Mouse (Mus musculus) embryonic fibroblast, embryonic 13.5 days (primary cell): ENCODE measurements around the gene Tspan14.

ENCODE experiments used
- CTCF ChIP-seq: IDR thresholded peaks from 2 replicates; pipeline ENCODE4 v1.5.1; 2011; ENCODE audit warnings: mild to moderate bottlenecking, control low read depth, low read length, moderate library complexity, borderline replicate concordance; ENCODE audit not compliant: insufficient read depth
- POLR2A ChIP-seq: IDR thresholded peaks from 2 replicates; pipeline ENCODE4 v1.6.1; 2011; ENCODE audit warnings: low read depth, mild to moderate bottlenecking, control low read depth, low read length, moderate library complexity

- TF ChIP-seq CTCF: no peak
- no peak for TF ChIP-seq POLR2A
Measured at GRCm38 (mm10) chr14:40968051-40968450, 1.4 kb upstream of the Tspan14 start.
